Mouse (Mus musculus) large intestine, adult 2 months (tissue): ENCODE measurements around the gene Hoxc10. TPM values are rescaled to one million over a fixed set of nuclear protein-coding genes. Genes with fewer than 3 reads are reported as not detected.

Experiments used
- DNase-seq: peaks from one replicate; pipeline ENCODE4 v3.0.0-alpha.2; 2012; ENCODE audit warnings: low read depth, low spot score
- whole genome bisulfite sequencing: fragments of 180-500 bp; shearing (Covaris S2); methylation state at CpG from one replicate; pipeline ENCODE4 v1.1.7; 2018; 5-methylcytosine and 5-hydroxymethylcytosine counted together
- polyA plus RNA-seq: library from polyadenylated mRNA; depleted of rRNA; stranded (reverse); fragments of >200 nt; gene quantifications from 2 replicates; pipeline ENCODE4 v1.2.3, GENCODE M21; 2012; rRNA removed

Gene Hoxc10
- polyA plus RNA-seq = 0.07 TPM in 1 of 2 replicates, not detected in the other

DNA sequence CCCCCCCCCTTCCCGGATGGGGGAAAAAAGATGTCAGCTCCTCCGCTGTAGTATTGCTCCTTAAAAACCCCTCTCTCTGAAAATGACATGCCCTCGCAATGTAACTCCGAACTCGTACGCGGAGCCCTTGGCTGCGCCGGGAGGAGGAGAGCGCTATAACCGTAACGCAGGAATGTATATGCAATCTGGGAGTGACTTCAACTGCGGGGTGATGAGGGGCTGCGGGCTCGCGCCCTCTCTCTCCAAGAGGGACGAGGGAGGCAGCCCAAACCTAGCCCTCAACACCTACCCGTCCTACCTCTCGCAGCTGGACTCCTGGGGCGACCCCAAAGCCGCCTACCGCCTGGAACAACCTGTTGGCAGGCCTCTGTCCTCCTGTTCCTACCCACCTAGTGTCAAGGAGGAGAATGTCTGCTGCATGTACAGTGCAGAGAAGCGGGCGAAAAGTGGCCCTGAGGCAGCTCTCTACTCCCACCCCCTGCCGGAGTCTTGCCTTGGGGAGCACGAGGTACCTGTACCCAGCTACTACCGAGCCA, at the start of gene Hoxc10:
TSS of gene Hoxc10 (plus strand) at position 21 of the 536 bp plus-strand sequence.
- DNase-seq = no peak
- 7% methylated on average over 27 of the region's 27 CpGs for WGBS

- no peak for DNase-seq
- 5% methylated on average over 20 of the region's 20 CpGs for WGBS
Measured at GRCm38 (mm10) chr15:102917972-102918572, 48.5 kb upstream of the Hoxc10 start.

GRCm38 (mm10) chr15:102918611-102919265, 47.9 kb upstream of the Hoxc10 start:
- no peak for DNase-seq
- WGBS = 3% methylated on average over 7 of the region's 7 CpGs

DNA sequence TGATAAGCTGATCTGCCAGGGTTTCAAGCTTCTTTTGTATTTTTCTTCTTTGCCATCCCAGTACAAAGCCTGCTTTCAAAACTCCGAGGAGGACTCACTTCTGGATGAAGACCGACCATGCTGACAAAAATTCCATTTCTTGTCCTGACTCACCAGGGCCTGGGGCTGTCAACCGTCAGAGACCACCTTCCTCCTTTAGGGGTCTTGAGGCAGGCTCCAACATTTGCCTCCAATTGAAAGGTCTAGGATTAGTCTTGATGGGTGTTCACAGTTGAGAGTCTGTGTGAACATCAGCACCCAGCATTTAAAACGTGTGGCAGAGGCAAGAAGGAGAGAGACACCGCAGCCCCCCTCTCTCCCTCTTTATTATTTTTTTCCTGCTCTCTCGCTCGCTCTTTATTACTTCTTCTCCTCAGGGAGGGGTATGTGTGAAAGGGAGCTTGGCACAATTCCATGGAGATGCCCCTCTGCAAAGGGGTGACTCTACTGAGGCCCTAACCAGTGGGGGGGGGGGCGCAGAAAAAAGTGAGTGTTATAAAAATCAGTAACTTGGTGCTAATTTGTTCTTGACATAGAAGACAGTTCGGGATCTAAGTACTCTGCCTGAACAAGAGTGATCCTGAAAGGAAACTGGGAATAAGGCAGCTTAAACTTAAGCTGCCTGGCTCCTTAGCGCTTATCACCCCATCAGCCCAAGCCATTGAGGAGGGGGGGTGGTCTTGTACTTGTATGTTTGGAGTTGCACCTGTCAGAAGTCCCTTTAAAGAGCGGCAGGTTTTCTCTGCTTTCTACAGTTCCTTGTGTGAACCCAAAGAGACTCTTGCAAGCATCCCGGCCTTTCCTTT, 47.0 kb upstream of the Hoxc10 start:
- WGBS = 4% methylated on average over 12 of the region's 12 CpGs
- DNase-seq = no peak

- DNase-seq = no peak
- 2% methylated on average over 20 of the region's 20 CpGs for WGBS
Measured at GRCm38 (mm10) chr15:102920619-102921018, 46.0 kb upstream of the Hoxc10 start.

DNA sequence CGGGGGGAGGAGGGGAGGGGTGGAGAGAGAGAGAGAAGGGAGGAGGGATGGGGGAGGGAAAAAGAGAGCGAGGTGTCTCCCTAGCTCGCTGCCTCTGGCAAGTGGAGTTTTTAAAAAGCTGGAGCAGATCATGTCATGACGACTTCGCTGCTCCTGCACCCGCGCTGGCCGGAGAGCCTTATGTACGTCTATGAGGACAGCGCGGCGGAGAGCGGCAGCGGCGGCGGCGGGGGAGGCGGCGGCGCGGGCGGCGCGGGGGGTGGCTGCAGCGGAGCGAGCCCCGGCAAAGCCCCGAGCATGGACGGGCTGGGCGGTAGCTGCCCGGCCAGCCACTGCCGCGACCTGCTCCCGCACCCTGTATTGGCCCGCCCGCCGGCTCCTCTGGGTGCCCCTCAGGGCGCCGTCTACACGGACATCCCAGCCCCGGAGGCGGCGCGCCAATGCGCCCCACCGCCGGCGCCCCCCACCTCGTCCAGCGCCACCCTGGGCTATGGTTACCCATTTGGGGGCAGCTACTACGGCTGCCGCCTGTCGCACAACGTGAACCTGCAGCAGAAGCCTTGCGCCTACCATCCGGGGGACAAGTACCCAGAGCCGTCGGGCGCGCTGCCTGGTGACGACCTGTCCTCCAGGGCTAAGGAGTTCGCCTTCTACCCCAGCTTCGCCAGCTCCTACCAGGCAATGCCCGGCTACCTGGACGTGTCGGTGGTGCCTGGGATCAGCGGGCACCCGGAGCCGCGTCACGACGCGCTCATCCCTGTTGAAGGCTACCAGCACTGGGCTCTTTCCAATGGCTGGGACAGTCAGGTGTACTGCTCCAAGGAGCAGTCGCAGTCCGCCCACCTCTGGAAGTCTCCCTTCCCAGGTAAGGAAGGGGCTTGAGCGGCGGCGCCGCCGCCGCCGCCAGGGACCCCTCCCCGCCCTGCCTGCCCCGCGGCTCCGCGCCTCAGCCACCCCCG, 45.3 kb upstream of the Hoxc10 start, which contains the start of gene Hoxc13:
TSS of gene Hoxc13 (plus strand) at position 51 of the 959 bp plus-strand sequence.
- DNase-seq = no peak
- WGBS = 5% methylated on average over 81 of the region's 88 CpGs

DNA sequence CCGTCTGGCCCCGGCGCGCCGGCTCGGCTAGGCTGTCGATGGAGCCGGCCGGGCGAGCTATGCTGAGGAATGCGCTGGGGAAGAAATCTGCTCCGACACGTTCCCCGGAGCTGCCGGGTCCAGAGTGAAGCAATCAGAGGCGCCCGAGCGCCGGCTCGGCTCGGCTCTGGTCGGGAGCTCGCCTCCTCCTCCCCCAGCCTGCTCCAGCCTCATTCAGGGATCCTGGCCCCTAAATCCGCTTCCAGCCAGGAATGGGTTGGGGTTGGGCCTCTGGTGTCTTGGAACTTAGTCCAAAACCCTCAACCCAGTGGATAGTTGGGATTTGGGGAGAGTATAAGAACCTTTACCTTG, 44.6 kb upstream of the Hoxc10 start:
- WGBS = 2% methylated on average over 24 of the region's 24 CpGs
- DNase-seq = no peak

- WGBS = 20% methylated on average over 6 of the region's 6 CpGs
- no peak for DNase-seq
Measured at GRCm38 (mm10) chr15:102922636-102923500, 43.7 kb upstream of the Hoxc10 start.

DNA sequence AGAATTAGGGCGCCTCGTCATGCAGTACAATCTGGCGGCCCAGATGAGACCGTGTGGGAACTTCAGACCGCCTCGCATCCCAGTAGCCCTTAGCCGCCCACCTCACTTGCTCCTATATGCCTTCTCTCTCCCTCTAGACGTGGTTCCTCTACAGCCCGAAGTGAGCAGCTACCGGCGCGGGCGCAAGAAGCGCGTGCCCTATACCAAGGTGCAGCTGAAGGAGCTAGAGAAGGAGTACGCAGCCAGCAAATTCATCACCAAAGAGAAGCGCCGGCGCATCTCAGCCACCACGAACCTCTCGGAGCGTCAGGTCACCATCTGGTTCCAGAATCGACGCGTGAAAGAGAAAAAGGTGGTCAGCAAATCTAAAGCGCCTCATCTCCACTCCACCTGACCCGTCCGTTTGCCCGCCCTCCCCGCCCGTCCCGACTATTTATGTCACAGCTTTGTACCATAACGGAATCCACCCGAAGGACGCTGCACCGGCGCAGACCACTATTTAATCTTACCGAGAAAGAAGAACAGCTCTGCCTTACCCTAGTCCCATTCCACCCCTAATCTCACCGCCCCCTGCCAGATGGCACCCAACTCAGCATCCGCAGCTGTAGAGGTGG, 39.5 kb upstream of the Hoxc10 start:
- no peak for DNase-seq
- 4% methylated on average over 40 of the region's 40 CpGs for WGBS

DNA sequence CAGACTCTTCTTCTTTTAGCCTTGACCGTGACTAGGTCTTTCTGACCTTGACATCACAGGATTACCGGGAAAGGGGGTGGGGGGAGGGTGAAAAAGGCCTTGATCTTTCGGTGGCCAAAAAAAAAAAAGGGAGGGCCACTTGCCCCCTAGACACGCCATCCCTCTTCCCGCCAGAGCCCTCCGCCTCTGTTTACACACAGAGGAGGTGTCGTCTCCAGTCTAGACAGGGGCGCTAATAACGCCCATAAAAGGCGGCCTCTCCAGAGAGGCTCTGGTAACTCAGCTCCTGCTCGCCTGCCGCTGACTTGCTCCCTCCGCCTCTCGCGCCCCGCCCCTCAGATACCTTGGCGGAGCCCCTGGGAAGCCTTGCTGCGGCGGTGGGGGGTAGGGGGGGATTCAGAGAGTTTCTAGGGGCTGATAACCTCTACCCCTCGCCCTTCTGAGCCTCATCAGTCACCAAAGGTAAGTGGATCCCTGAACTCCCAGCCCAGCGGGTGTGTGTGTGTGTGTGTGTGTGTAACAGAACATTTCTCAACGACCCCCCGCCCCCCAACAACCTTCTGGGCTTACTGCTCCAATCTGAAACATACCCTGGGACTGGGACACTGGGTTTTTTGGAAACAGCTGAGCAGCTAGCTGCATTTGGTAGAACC, 34.8 kb upstream of the Hoxc10 start:
- DNase-seq = no peak
- WGBS = 4% methylated on average over 23 of the region's 23 CpGs

- DNase-seq = no peak
- WGBS = 9% methylated on average over 12 of the region's 12 CpGs
Measured at GRCm38 (mm10) chr15:102934438-102934837, 32.2 kb upstream of the Hoxc10 start.

DNA sequence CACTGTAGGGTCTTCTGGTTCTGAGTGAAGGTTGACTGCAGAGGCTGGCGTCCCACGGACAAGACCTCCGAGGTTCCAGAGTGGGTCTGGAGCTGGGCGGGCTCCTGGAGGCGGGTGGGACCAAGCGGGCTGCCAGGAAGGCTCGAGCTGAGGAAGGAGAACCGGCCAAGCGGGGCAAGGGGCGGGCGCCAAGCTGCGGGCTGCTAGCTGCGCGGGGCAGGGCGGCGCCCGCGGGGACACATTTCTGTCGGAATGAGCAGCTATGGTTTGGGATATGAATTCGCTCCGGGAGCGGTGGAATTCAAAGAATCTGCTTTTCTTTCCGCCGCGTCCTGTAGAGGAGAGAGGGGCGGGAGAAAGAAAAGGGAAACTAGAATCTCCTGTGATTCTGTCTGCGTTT, 31.7 kb upstream of the Hoxc10 start:
- 3% methylated on average over 27 of the region's 27 CpGs for WGBS
- no peak for DNase-seq

- DNase-seq = no peak
- WGBS = 2% methylated on average over 31 of the region's 31 CpGs
Measured at GRCm38 (mm10) chr15:102936279-102936972, 30.2 kb upstream of the Hoxc10 start, which contains the start of gene Hoxc12. TSS of gene Hoxc12 (plus strand) at chr15:102936757.

GRCm38 (mm10) chr15:102937036-102937666, 29.4 kb upstream of the Hoxc10 start:
- no peak for DNase-seq
- WGBS = 3% methylated on average over 50 of the region's 50 CpGs

DNA sequence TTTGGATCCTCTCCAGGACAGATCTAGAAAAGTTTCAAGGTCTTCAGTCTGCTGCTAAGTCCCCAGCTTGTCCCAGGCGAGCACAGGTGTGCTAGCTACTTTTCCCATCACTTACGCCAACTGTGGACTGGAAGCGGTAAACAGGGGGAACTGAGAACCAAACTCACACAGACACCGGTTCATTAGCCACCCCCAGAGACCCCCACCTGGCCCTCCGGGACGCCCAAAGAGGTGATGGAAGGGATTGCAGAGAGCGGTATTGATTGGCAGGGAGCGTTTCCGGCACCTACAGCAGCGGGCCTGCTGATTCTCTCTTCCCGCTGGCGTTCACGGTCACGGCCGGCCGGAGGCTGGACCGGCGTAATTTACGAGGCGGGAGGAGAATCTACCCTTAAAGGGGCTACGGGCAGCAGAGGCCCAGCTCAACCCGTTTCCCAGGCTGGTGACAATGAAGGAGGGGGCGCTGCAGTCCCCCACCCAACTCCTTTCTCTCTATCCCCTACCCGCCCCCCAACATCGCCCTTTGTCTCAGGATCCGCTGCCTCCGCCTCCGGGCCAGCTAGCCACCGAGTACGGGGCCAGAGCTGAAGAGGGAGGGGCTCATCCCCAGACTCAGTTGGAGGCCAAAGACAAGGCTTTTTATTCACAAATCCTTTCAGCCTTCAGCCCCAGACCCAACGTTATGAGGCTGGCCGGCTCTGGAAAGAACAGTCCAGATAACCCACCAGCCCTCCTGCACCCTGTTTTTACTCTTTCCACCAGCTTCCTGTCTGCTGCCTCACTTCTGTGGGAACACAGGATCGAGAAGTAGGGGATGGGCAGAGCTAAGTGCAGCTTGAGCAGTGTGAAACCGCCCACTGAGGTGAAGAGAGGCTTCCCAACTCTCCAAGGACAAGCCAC, 27.1 kb upstream of the Hoxc10 start:
- WGBS = 5% methylated on average over 34 of the region's 34 CpGs

More for the DNA sequence above, 27.1 kb upstream of the Hoxc10 start:
- no peak for DNase-seq
